Mouse (Mus musculus) testis, postnatal 10 days (tissue): Measurements from ENCODE around the gene Kif23.
A peak's percentile ranks its signal among the peaks of the same experiment; 100 is the strongest.

ENCODE experiments used
- DNase-seq: peaks from one replicate; pipeline ENCODE4 v3.0.0; 2021; ENCODE audit warnings: low spot score

Gene Kif23

GRCm38 (mm10) chr9:61906912-61907311 lies 39.7 kb downstream of the Kif23 start:
- peak; percentile 74 for DNase-seq

DNA sequence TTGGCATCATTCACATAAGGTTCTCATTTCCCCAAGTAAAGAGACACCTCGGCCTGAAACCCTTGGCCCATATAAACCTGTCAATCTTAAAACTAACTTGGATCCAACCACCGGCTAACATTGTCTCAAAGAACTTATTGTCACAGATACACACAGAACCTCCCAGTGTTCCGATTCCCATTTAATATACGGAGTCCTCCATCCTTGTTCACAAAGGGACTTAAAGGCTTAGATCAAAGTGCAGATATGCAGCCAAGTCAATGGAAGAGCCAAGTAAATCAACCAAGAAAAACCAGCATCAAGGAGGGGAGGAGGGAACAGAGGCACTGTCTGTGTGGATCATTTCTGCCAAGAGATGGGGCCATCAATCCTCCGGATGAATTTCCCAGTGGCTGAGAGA lies 41.0 kb downstream of the Kif23 start:
- no peak for DNase-seq

- no peak for DNase-seq
These were observed 42.4 kb downstream of the Kif23 start for GRCm38 (mm10) chr9:61904201-61904600.

GRCm38 (mm10) chr9:61902445-61902844 lies 44.1 kb downstream of the Kif23 start:
- DNase-seq, result no peak

DNA sequence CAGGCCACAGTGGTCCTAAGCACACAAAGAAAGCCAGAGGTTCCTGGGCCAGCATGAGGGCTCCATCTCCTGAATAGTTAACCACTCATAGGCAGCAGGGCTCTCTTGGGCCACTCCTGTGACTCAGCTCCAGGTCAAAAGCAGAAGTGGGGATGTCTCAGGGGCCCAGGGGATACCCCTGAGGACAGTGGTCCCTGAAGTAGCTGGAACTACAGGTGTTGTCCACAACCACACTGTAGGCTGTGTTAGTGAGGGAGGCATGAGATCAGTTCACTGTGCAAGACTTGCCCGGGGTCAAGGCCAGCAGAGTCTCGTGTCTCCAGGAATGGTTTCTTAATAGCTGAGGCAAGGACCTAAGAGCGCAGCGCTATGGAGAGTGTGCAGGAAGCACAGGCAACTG lies 45.0 kb downstream of the Kif23 start:
- DNase-seq, result no peak

DNA sequence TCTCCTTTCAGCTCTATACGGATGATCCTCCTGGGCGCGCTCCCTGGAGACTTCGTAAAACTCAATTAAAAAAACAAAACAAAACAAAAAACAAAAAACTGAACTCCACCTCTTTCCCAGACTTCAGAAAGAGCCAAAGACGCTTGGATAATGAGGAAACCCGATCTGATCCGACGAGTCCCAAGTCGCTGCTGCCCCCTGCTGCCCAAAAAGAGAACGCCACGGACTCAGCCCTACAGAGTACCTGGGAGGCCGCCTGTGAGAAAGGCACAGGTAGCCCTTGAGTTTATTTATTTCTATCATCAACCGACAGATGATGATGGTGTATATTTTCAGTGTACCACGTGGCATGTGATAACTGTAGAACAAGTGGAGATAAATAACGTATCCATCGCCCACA lies 46.8 kb downstream of the Kif23 start:
- peak; percentile 90 for DNase-seq

DNA sequence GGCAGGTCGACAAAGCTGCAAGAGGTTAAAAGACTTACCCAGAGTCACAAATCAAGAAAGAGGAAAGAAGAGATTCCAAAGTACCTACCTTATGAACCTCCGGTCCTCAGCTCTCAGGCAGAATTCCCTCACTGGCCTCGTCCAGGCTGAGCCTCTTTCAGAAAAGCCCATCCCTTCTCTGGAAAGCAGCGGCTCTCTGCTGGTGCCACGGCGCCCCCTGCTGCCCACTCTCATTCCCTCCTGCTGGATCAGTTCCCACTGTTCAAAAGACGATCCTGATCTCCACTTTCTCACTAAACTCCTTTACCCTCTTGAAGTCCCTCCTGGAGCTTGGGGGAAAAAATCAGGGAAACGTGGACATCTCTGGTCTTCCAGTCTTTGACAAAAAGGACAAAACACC lies 48.2 kb downstream of the Kif23 start:
- DNase-seq, result peak; percentile 94

GRCm38 (mm10) chr9:61895014-61895413 lies 51.6 kb downstream of the Kif23 start:
- DNase-seq, result no peak

GRCm38 (mm10) chr9:61889855-61890254 lies 56.7 kb downstream of the Kif23 start:
- DNase-seq, result no peak

DNA sequence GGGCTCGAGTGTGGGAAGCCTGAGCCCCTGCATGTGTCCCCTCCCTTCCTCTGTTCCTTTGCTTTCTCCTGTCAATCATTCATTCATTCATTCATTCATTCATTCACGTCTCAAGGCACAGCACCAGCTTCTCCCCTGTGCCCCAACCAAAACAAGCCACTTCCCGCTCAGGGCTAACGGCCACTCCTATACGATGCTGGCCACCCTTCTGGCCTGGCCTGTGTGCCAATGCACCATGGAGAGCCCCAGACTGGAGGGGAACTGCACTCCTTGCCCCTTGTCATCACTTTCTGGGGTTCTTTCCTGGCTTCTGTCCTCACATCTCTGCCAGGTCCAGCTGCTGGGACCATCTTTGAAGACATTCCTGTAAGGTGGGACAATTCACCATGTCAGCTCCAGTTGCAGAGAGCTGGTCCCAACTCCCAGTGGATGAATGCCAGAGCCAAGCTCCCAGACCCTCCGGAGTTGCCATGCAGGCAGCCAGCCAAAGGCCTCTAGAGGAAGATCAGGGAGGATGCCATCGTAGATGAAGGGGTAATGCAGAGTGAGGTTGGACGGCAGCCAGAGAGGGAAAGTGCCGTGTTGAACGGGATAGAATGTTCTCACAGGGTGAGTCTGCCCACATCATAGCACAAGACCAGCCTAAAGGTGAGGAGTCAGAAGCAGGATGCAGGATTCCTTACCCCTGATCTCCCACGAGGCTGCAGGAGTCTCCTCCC lies 58.8 kb downstream of the Kif23 start:
- DNase-seq, result peak; percentile 54

- DNase-seq, result no peak
These were observed 60.6 kb downstream of the Kif23 start for GRCm38 (mm10) chr9:61885964-61886363.

DNA sequence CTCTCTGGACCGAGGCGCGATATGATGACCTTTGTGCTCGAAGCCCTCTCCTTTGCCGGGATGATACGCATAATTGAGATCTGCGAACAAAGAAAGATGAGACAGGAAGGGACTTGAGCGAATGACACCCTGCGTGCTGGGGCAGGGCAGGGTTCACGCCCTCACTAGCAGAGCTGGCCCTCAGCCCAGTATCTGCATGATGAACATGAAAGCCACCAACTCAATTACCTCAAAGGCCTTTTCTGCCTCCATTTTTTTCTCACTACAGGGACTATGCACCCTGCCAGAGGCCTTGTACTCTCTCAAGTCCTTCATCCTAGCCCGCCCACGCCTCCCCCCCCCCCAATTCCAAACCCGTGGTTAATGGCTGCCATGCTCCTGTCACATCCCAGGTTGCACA lies 61.6 kb downstream of the Kif23 start:
- DNase-seq, result no peak

DNA sequence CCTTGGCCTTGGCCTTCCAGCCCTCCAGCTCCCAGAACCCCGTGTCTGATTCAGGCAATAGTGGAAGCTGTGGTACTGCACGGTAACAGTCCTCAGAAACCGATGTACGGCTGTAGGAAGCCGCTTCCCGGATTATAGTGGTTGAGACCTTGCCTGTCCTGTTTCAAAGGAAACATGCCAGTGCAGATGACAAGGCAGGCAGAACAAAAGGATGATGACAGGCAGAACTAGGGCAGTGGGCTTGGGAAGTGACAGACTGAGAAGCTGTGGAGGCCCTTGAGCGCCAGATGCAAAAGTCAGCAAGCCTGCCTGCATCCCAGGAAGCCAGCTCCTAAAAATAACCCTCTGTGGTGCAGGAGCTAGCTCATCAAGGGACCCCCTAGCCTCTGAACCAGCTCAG lies 62.2 kb downstream of the Kif23 start:
- DNase-seq, result no peak

DNA sequence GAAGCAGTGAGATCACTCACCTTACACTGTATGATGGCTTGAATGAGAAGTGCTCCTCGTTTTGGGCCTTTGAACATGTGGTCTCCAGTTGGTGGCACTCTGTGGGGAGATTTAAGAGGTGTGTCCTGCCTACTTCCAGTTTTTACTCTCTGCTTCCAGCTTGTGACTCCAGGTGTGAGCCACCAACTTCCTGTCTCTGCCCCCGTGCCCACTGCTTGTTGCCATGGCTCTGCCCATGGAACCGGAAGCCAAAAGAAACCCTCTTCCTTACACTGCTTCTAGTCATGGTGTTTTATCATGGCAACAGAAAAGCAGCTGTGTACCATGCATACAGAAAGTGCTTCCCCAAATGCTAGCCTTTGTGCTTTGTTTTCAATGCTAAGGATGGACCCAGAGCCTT lies 64.4 kb downstream of the Kif23 start:
- no peak for DNase-seq

- peak; percentile 83 for DNase-seq
These were observed 67.7 kb downstream of the Kif23 start for GRCm38 (mm10) chr9:61878889-61879288.

GRCm38 (mm10) chr9:61877373-61878112 lies 69.0 kb downstream of the Kif23 start:
- DNase-seq, result peak; percentile 61

GRCm38 (mm10) chr9:61873325-61873724 lies 73.2 kb downstream of the Kif23 start:
- no peak for DNase-seq

GRCm38 (mm10) chr9:61872246-61872941 lies 74.2 kb downstream of the Kif23 start:
- no peak for DNase-seq

DNA sequence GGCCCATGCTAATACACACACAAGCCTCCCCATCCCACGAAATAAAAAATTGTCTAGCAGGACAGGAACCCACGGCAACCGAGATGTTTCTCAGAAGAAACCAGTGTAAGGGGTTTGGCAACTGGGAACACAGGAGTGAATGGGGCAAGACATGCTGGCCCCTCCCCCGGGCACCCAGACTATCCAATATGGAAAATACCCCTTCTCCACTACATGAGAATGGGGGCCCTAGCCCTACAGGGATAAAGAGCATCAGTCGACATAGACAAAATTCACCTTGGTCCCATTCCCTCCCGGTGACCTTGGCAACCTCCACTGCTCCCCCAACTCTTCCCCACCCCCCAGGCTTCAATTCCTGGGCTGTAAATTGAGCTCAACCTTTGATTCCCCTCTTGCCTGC lies 74.7 kb downstream of the Kif23 start:
- no peak for DNase-seq

GRCm38 (mm10) chr9:61867659-61868058 lies 78.9 kb downstream of the Kif23 start:
- no peak for DNase-seq
